Mouse (Mus musculus) lung, postnatal 0 days (tissue): ENCODE results near the gene Ffar4. TPM values are rescaled to one million over a fixed set of nuclear protein-coding genes. Genes with fewer than 3 reads are reported as not detected.

Experiments
- ATAC-seq: fragments of 200-750 bp; cut with Nextera tagmentation; 2 replicates; pipeline ENCODE4 v1.8.0; 2017; ENCODE audit warnings: moderate library complexity
- DNase-seq: peaks from one replicate; pipeline ENCODE4 v3.0.0-alpha.2; 2016; ENCODE audit warnings: low spot score
- H3K27ac ChIP-seq: fragments of 300-500 bp; sonication (generic); 2 replicates; pipeline ENCODE4 v1.5.1; 2014; ENCODE audit warnings: antibody characterized with exemption, mild to moderate bottlenecking, low read length, mixed read lengths
- H3K27me3 ChIP-seq: fragments of 300-500 bp; sonication (generic); replicated peaks from 2 replicates; pipeline ENCODE4 v1.6.1; 2014; ENCODE audit warnings: low read length, mixed read lengths; ENCODE audit not compliant: insufficient read depth
- H3K36me3 ChIP-seq: fragments of 300-500 bp; sonication (generic); 2 replicates; pipeline ENCODE4 v1.6.1; 2014; ENCODE audit warnings: low read length, mixed read lengths; ENCODE audit not compliant: insufficient read depth
- H3K4me1 ChIP-seq: fragments of 300-500 bp; sonication (generic); 2 replicates; pipeline ENCODE4 v1.6.1; 2014; ENCODE audit warnings: antibody characterized with exemption, low read depth, low read length, mixed read lengths; ENCODE audit not compliant: insufficient read depth
- H3K4me2 ChIP-seq: fragments of 300-500 bp; sonication (generic); replicated peaks from 2 replicates; pipeline ENCODE4 v1.6.1; 2014; ENCODE audit warnings: low read depth, mild to moderate bottlenecking, low read length, moderate library complexity, mixed read lengths
- H3K4me3 ChIP-seq: fragments of 300-500 bp; sonication (generic); 2 replicates; pipeline ENCODE4 v1.5.1; 2014; ENCODE audit warnings: low read depth, low read length
- H3K9ac ChIP-seq: fragments of 300-500 bp; sonication (generic); replicated peaks from 2 replicates; pipeline ENCODE4 v1.6.1; 2014; ENCODE audit warnings: low read depth, mild to moderate bottlenecking
- H3K9me3 ChIP-seq: fragments of 300-500 bp; sonication (generic); 2 replicates; pipeline ENCODE4 v1.6.1; 2016; ENCODE audit warnings: low read length, mixed read lengths
- CTCF ChIP-seq: IDR thresholded peaks from 2 replicates; pipeline ENCODE4 v1.5.1; 2016; ENCODE audit warnings: antibody characterized with exemption, mild to moderate bottlenecking
- EP300 ChIP-seq: IDR thresholded peaks from 2 replicates; pipeline ENCODE4 v1.6.1; 2016; ENCODE audit warnings: antibody characterized with exemption, mild to moderate bottlenecking, control low read depth
- WGBS: fragments of 180-500 bp; shearing (Covaris S2); extraction: QIAGEN DNeasy Blood & Tissue Kit; methylation state at CpG from one replicate; pipeline ENCODE4 v1.1.7; 2014; 5-methylcytosine and 5-hydroxymethylcytosine counted together
- polyA plus RNA-seq: library from polyadenylated mRNA; unstranded; fragments of >200 nt; fragmentation: Nextera tagmentation; extraction: Ambion mirVana; gene quantifications from 2 replicates; pipeline ENCODE4 v1.2.1, GENCODE M21; 2015

Gene Ffar4
- polyA plus RNA-seq, 1 experiment from 2014 or later, result 8.9 TPM

GRCm38 (mm10) chr19:38114834-38115491 lies 18.1 kb downstream of the Ffar4 start:
- no peak for ATAC-seq
- no peaks in the 10 kb centered on the region for H3K27me3 ChIP-seq

GRCm38 (mm10) chr19:38120123-38120760 lies 23.4 kb downstream of the Ffar4 start:
- no peak for ATAC-seq
- no peak overlapping the region for H3K9ac ChIP-seq
- no peak overlapping the region for H3K27ac ChIP-seq
- no peak for DNase-seq
- H3K27me3 ChIP-seq, result peaks cover 9% of the 10 kb centered on the region; the same call in 1 of the 2 replicates
- H3K4me1 ChIP-seq, result no peaks in the 10 kb centered on the region
- TF ChIP-seq EP300, result no peak
- no peak for TF ChIP-seq CTCF
- 84% methylated on average over 5 of the region's 5 CpGs for WGBS
- no peak overlapping the region for H3K4me2 ChIP-seq
- no peaks in the 10 kb centered on the region for H3K9me3 ChIP-seq
- H3K4me3 ChIP-seq, result no peak overlapping the region
- H3K36me3 ChIP-seq, result no peaks in the 10 kb centered on the region

More at GRCm38 (mm10) chr19:38114834-38115491, 18.1 kb downstream of the Ffar4 start:
- Histone ChIP-seq H3K4me2 (no peak overlapping the region), H3K27ac (no peak overlapping the region), H3K36me3 (no peaks in the 10 kb centered on the region), H3K4me1 (no peaks in the 10 kb centered on the region), H3K9me3 (no peaks in the 10 kb centered on the region), H3K9ac (no peak overlapping the region), H3K4me3 (no peak overlapping the region)
- WGBS, result 90% methylated on average over 7 of the region's 7 CpGs
- no peak for DNase-seq
- TF ChIP-seq EP300 (no peak), CTCF (no peak)

DNA sequence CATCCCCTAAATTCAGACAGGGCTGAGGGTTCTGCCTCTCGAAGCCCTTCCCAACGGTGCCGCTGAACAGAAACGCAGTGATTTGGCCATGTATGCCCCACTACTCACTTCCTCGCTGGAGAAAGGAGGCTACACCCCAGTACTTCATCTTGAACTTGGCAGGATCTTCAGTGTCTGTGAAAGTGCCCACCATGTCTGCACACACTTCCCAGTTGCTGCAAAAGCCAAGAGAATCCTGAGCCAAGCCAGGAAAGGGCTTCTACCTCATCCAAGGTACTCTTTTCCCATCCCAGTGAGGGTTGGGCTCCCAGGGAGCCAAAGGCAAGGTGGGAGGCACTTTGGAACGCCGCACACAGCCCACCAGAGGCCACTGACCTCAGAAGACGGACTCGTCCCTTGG lies 27.1 kb downstream of the Ffar4 start:
- Histone ChIP-seq H3K27ac (no peak overlapping the region), H3K9ac (no peak overlapping the region), H3K27me3 (peaks cover 9% of the 10 kb centered on the region; the same call in 1 of the 2 replicates), H3K4me3 (peak overlapping the region; percentile 41), H3K9me3 (no peaks in the 10 kb centered on the region), H3K4me1 (no peaks in the 10 kb centered on the region), H3K4me2 (peak overlapping the region; percentile 87), H3K36me3 (no peaks in the 10 kb centered on the region)
- no peak for DNase-seq
- ATAC-seq, result no peak
- TF ChIP-seq CTCF, result no peak
- no peak for TF ChIP-seq EP300
- WGBS, result 23% methylated on average over 9 of the region's 9 CpGs

DNA sequence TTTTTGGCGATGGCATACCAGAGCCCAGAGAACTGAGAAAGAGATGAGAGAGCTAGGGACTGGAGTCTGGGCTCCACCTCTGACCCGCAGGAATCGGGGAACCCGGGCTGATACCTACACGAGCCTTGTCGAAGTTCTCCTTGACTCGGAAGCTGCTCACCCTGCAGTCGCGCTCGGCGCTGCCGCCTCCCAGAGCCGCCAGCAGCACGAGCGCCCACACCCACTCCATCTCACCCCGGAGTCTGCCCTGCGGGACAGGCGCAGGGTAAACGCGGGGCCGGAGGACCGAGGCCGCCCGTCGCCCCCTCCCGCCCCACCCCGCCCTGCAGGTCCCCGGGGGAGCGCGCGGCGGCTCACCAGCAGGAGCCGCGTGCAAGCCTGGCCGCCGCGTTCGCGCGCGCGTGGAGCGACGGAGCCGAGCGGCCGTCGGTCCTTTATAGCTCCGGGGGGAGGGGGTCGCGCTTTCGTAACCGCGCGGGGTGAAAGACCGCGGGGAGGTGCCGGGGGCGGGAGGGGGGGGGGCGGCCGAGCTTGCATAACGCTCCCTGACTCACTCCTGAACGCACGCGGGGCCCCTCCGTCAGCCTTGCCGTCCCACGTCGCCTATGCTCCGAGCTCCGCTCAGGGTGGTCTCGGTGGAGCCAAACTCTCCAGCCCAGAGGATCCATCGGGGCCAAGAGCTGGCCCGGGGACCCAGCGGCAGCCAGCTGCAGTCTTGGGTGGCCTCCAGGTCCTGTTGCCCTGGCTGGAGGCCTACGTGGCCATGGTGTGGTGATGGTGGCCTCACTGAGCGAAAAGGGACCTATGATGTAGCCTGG lies 27.7 kb downstream of the Ffar4 start:
- 2% methylated on average over 37 of the region's 77 CpGs for WGBS
- peak; percentile 47 for DNase-seq
- H3K9me3 ChIP-seq, result no peaks in the 10 kb centered on the region
- peaks cover 9% of the 10 kb centered on the region; the same call in 1 of the 2 replicates for H3K27me3 ChIP-seq
- no peak overlapping the region for H3K27ac ChIP-seq
- ATAC-seq, result peak; percentile 83
- H3K9ac ChIP-seq, result no peak overlapping the region
- TF ChIP-seq EP300 (no peak), CTCF (no peak)
- H3K4me3 ChIP-seq, result peak overlapping the region; percentile 41
- no peaks in the 10 kb centered on the region for H3K4me1 ChIP-seq
- peak overlapping the region; percentile 87 for H3K4me2 ChIP-seq
- no peaks in the 10 kb centered on the region for H3K36me3 ChIP-seq

DNA sequence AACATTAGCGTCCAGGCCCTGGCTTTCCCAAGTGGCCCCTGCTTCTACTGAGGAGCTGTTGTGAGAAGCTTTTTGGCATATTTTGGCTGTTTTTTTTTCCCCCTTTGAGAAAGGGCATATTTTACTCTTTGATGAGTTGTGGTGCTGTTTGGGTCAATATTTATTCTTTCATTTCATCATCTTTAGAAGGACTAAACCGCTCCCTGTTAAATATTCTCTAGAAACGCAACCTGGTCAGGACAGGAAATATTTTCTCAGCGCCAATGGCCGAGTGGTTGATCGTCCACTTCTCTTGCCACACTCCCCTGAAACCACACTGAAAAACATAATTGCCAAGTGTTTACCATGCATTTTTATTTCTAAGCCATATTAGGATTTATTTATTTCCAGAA lies 28.3 kb downstream of the Ffar4 start, which contains the start of gene Rbp4:
Gene Rbp4 (minus strand): TSS at position 63 of the 392 bp plus-strand sequence.
- 41% methylated on average over 6 of the region's 6 CpGs for WGBS
- Histone ChIP-seq H3K27me3 (peaks cover 9% of the 10 kb centered on the region; the same call in 1 of the 2 replicates), H3K4me2 (peak within 1 kb of the TSS; percentile 87), H3K9me3 (no peaks in the 10 kb centered on the region), H3K4me1 (no peaks in the 10 kb centered on the region), H3K4me3 (peak within 1 kb of the TSS; percentile 41), H3K36me3 (no peaks in the 10 kb centered on the region), H3K27ac (no peak within 1 kb of the TSS), H3K9ac (no peak within 1 kb of the TSS)
- TF ChIP-seq EP300 (no peak), CTCF (no peak)
- ATAC-seq (no peak), DNase-seq (no peak)

GRCm38 (mm10) chr19:38126656-38127055 lies 29.8 kb downstream of the Ffar4 start:
- Histone ChIP-seq H3K4me2 (no peak overlapping the region), H3K36me3 (no peaks in the 10 kb centered on the region), H3K4me3 (no peak overlapping the region), H3K4me1 (no peaks in the 10 kb centered on the region), H3K27ac (no peak overlapping the region), H3K9me3 (no peaks in the 10 kb centered on the region), H3K27me3 (peaks cover 9% of the 10 kb centered on the region; the same call in 1 of the 2 replicates), H3K9ac (no peak overlapping the region)
- DNase-seq, result no peak
- WGBS, result 64% methylated on average over 8 of the region's 8 CpGs
- no peak for TF ChIP-seq EP300
- TF ChIP-seq CTCF, result no peak
- ATAC-seq, result no peak
